Mouse (Mus musculus) adipose tissue, adult 10 weeks (tissue): ENCODE measurements around the gene Sp4. TPM values are rescaled to one million over a fixed set of nuclear protein-coding genes. Genes with fewer than 3 reads are reported as not detected.

ENCODE experiments used
- polyA plus RNA-seq: library from polyadenylated mRNA; stranded (reverse); fragments of 350-450 nt; fragmentation: Illumina TruSeq; extraction: RNeasy Lipid Tissue Mini Kit (QIAGEN cat#74804); gene quantifications from one replicate; pipeline ENCODE4 v1.2.3, GENCODE M21; 2014; ENCODE audit warnings: low read depth, low replicate concordance

Sp4 gene
- polyA plus RNA-seq, result 4.4 TPM

DNA sequence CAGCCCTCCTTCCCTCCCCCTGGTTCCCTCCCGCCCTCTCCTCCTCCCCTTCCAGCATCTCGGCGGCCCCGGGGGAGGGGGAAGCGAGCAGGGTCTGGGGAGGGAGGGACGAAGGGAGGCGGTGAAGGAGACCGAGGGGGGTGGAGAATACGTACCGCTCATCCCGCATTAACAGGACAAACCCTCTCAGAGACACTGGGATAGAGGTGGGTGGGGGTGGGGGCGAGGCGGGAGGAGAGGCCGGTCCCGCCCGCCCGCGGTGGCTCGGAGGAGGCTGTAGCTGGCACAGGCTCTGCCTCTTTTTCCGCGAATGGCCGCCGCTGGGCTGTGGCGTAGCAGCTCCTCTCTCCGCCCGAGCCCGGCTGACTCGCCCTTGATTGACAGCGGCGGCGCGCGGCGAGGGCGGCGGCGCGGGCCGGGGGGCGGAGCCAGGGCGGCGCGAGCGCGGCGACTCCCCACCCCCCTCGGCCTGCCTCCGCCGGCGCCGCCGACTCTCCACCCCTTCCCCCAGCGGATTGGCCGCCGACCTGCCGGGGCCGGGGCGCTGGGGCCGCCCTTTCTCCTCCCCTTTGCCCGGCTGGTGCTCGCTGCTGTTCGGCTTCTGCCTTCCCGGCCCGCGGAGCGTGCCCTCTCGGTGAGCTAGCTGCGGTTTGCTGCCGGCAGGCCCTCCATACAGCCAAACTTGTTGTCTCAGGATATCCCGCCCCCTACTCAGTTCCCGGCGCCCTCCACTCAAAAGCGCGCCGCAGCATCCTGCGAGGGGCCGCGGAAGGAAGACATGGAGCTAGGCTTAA lies at the start of gene Sp4:
TSS of gene Sp4 (minus strand) at position 369 of the 794 bp plus-strand sequence.

DNA sequence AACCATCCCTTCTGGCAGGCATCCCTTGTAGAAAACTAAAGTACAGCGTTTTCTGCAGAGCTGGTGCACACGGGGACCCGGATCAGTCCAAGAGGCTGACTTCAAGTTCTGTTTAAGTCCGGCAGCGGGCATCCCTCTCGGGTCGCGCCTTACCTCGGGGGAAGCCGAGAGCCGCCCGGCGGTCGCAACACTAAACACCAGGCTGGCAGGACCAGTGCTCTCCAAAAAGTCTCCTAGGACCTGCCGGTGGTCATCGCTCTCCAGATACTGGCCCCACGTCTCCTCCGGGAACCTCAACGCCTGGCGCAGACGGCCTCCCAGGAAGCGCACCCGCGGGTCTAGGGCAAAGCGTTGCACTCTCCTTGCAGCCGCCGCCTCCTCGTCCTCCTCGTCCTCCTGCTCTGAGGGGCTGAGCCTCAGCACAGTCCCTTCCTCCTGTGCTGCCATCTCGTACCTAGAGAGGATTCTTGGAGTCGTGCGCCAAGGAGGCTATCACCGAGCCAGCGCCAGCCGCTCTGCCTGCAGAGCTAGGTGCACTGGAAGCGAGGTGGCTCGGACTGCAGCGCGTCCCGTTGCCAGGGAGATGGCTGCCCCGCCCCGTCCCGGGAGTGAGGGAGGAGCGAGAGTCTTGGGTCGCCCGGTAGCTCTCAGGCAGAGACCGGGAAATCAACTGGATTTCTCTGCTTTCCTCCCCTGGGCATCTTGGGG lies 102.7 kb downstream of the Sp4 start, which contains the start of gene Dnah11:
TSS of gene Dnah11 (minus strand) at position 658 of the 708 bp plus-strand sequence.

Other genes with a start within 250 kb of the Sp4 start
- 2.2 TPM for gene Dnah11, start 102.4 kb downstream of the Sp4 start, polyA plus RNA-seq